Mouse (Mus musculus): ENCODE measurements around the gene Lrrc7. TPM values are rescaled to one million over a fixed set of nuclear protein-coding genes. Genes with fewer than 3 reads are reported as not detected.
A peak's percentile ranks its signal among the peaks of the same experiment; 100 is the strongest.

Gene Lrrc7
- polyA plus RNA-seq, 1 experiment from 2014 or later = 0.10 TPM

DNA sequence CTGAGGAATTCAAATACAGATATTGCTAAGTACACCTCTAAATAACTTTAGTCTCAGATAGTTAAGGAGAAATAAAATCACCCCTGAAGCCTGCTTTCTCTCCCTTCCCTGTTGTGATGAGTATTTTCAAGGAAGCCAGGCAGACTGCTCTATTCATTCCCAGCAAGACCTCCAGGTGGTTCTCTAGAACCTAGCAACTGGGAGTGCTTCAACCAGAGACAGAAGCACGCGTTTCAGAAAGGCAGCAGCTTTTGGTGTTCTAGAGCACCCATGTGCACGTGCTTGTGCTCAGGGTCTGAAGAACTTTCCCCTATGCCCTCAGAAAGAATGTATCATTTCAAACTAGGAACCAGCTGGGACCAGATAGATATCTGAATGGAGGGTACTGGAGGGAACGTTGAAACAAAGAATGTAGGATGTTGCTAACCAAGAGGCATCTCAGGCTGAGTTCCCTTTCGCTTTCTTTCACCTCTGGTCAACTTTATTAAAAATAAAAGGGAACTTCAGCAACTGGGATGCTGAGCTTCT lies 2.8 kb downstream of the Lrrc7 start:
- H3K27me3 ChIP-seq (replicated peaks; ENCODE audit: control insufficient read depth, insufficient read depth, low read length) = peaks cover 26% of the 10 kb centered on the region
- H3K9ac ChIP-seq (ENCODE audit: low read depth, low read length) = no peak overlapping the region
- TF ChIP-seq CTCF (IDR thresholded peaks at IDR 0.05; ENCODE audit: low read depth) = no peak
- H3K9me3 ChIP-seq (ENCODE audit: control insufficient read depth) = no peaks in the 10 kb centered on the region
- no peak for ATAC-seq
- WGBS = 41% methylated on average over 5 of the region's 5 CpGs
- 0 out of 2 replicates have a peak overlapping the region, but pooled peaks have one; percentile 90 for H3K4me2 ChIP-seq (replicated peaks; ENCODE audit: low read depth)
- no peaks in the 10 kb centered on the region; the same call in 1 of the 2 replicates for H3K4me1 ChIP-seq (replicated peaks; ENCODE audit: control insufficient read depth, insufficient read depth, low read length)
- peak overlapping the region; percentile 13; the same call in 1 of the 2 replicates for H3K4me3 ChIP-seq (ENCODE audit: low read depth, low read length)
- H3K27ac ChIP-seq (ENCODE audit: low read depth, low read length) = no peak overlapping the region
- no peaks in the 10 kb centered on the region for H3K36me3 ChIP-seq (ENCODE audit: control insufficient read depth, insufficient read depth)

DNA sequence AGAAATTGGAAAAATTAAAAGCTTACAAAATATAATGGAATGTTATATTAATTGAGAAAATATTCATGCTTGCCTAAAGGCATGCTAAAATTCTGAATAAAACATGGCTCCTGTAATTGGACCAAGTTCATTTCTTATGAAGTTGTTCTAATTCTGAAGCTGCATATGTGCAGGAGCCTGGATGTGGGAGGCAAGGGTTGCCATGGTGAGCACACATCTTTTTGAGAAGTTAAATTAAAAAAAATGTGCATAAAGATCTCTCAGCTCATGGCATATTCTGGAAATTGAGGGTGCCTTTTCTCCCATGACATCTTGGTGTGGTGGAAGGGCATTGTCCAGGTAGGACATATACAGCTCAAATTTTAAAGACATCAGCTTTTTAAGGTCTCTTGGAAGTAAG lies 3.4 kb downstream of the Lrrc7 start:
- H3K9ac ChIP-seq (ENCODE audit: low read depth, low read length) = no peak overlapping the region
- peaks cover 26% of the 10 kb centered on the region for H3K27me3 ChIP-seq (replicated peaks; ENCODE audit: control insufficient read depth, insufficient read depth, low read length)
- H3K36me3 ChIP-seq (ENCODE audit: control insufficient read depth, insufficient read depth) = no peaks in the 10 kb centered on the region
- no peaks in the 10 kb centered on the region for H3K9me3 ChIP-seq (ENCODE audit: control insufficient read depth)
- no peak for ATAC-seq
- H3K4me2 ChIP-seq (replicated peaks; ENCODE audit: low read depth) = no peak overlapping the region
- H3K4me3 ChIP-seq (ENCODE audit: low read depth, low read length) = no peak overlapping the region
- H3K4me1 ChIP-seq (replicated peaks; ENCODE audit: control insufficient read depth, insufficient read depth, low read length) = no peaks in the 10 kb centered on the region; the same call in 1 of the 2 replicates
- H3K27ac ChIP-seq (ENCODE audit: low read depth, low read length) = no peak overlapping the region
- TF ChIP-seq CTCF (IDR thresholded peaks at IDR 0.05; ENCODE audit: low read depth) = no peak

DNA sequence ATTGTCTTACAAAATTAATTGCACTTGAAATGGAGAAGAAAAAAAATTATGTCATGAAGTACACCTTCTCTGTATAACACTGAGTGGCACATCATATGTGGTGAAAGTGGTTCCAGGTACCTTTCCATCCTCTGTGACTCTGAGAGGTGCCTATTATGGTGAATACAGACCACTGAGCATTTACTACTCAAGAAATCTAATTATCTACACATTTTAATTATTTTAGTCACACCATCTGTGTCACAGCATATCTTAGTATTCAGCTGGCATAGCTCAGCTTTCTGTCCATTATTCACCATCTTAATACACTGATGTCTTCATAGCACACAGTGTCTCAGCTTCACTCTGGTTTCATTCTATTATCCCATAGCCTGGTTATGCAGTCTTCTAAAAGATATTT lies 7.7 kb downstream of the Lrrc7 start:
- ATAC-seq = no peak
- Histone ChIP-seq H3K4me3 (ENCODE audit: low read depth, low read length) (no peak overlapping the region), H3K36me3 (ENCODE audit: control insufficient read depth, insufficient read depth) (no peaks in the 10 kb centered on the region), H3K9me3 (ENCODE audit: control insufficient read depth) (no peaks in the 10 kb centered on the region), H3K27ac (ENCODE audit: low read depth, low read length) (no peak overlapping the region), H3K4me1 (replicated peaks; ENCODE audit: control insufficient read depth, insufficient read depth, low read length) (no peaks in the 10 kb centered on the region), H3K27me3 (replicated peaks; ENCODE audit: control insufficient read depth, insufficient read depth, low read length) (no peaks in the 10 kb centered on the region), H3K9ac (ENCODE audit: low read depth, low read length) (no peak overlapping the region), H3K4me2 (replicated peaks; ENCODE audit: low read depth) (no peak overlapping the region)
- no peak for TF ChIP-seq CTCF (IDR thresholded peaks at IDR 0.05; ENCODE audit: low read depth)

DNA sequence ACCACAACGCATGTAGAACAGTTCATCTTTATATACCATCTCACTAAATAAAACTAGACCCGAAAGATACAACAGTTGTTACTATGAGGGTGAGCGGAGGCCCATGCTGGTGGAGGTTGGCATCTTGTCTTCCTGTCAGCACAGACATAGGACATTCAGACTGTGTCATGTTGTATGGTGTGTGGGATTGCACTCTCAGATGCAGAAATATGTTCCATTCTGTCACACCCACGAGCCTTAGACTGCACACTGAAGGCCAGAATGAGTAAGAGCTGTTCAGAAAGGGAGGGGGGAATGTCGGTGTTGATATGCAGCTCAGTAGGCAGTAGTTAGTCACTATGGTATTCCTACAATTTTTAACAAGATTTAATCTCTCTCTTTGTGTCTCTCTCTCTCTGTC lies 9.9 kb downstream of the Lrrc7 start:
- no peak overlapping the region for H3K4me2 ChIP-seq (replicated peaks; ENCODE audit: low read depth)
- H3K4me1 ChIP-seq (replicated peaks; ENCODE audit: control insufficient read depth, insufficient read depth, low read length) = no peaks in the 10 kb centered on the region
- H3K27me3 ChIP-seq (replicated peaks; ENCODE audit: control insufficient read depth, insufficient read depth, low read length) = no peaks in the 10 kb centered on the region
- 78% methylated on average over 5 of the region's 5 CpGs for WGBS
- no peak overlapping the region for H3K27ac ChIP-seq (ENCODE audit: low read depth, low read length)
- no peaks in the 10 kb centered on the region for H3K9me3 ChIP-seq (ENCODE audit: control insufficient read depth)
- H3K4me3 ChIP-seq (ENCODE audit: low read depth, low read length) = no peak overlapping the region
- ATAC-seq = no peak
- H3K9ac ChIP-seq (ENCODE audit: low read depth, low read length) = no peak overlapping the region
- no peaks in the 10 kb centered on the region for H3K36me3 ChIP-seq (ENCODE audit: control insufficient read depth, insufficient read depth)
- no peak for TF ChIP-seq CTCF (IDR thresholded peaks at IDR 0.05; ENCODE audit: low read depth)

DNA sequence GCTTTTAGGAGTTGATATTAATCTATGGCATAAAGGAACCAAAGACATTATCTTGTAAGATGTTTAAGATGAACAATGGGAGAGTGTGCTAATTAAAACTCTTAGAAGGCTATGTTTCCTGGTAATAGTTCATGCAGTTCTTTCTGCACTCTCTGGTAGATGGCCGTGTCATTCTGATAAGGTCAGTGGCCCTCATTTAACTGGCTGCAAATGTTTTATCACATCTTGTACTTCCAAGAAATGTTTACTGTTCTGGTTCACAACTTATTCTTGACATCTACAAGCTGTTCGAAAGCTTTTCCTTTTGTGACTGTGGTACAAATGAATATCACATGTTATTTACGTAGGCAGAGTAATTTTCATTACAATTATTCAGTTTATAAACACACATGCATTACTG lies 18.5 kb downstream of the Lrrc7 start:
- Histone ChIP-seq H3K4me1 (replicated peaks; ENCODE audit: control insufficient read depth, insufficient read depth, low read length) (no peaks in the 10 kb centered on the region), H3K9ac (ENCODE audit: low read depth, low read length) (no peak overlapping the region), H3K27ac (ENCODE audit: low read depth, low read length) (no peak overlapping the region), H3K4me2 (replicated peaks; ENCODE audit: low read depth) (no peak overlapping the region), H3K27me3 (replicated peaks; ENCODE audit: control insufficient read depth, insufficient read depth, low read length) (no peaks in the 10 kb centered on the region), H3K36me3 (ENCODE audit: control insufficient read depth, insufficient read depth) (no peaks in the 10 kb centered on the region), H3K4me3 (ENCODE audit: low read depth, low read length) (no peak overlapping the region), H3K9me3 (ENCODE audit: control insufficient read depth) (no peaks in the 10 kb centered on the region)
- no peak for ATAC-seq
- TF ChIP-seq CTCF (IDR thresholded peaks at IDR 0.05; ENCODE audit: low read depth) = no peak
- WGBS = 46% methylated on average over 3 of the region's 3 CpGs

DNA sequence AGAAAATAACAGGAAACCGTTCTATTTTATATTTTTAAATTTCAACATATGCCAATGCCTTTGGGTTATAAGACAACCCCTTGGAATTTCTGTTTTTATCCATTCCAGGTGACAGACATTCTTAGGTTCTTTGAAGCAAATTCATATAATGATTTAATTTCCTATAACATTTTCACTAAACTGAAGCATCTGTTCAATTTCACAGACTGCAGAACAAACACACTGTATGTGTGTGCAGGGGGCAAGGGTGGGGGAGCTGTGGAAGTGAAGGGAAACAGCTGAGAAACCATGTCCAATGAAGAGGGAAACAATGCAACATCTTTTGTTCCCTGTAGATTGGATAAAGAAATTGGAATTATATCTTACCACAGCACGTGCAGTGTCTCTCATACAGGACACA lies 29.2 kb downstream of the Lrrc7 start:
- H3K9ac ChIP-seq (ENCODE audit: low read depth, low read length) = no peak overlapping the region
- 72% methylated on average over 2 of the region's 2 CpGs for WGBS
- H3K9me3 ChIP-seq (ENCODE audit: control insufficient read depth) = no peaks in the 10 kb centered on the region
- no peaks in the 10 kb centered on the region for H3K36me3 ChIP-seq (ENCODE audit: control insufficient read depth, insufficient read depth)
- no peak overlapping the region for H3K27ac ChIP-seq (ENCODE audit: low read depth, low read length)
- H3K27me3 ChIP-seq (replicated peaks; ENCODE audit: control insufficient read depth, insufficient read depth, low read length) = no peaks in the 10 kb centered on the region
- no peak overlapping the region for H3K4me3 ChIP-seq (ENCODE audit: low read depth, low read length)
- no peaks in the 10 kb centered on the region for H3K4me1 ChIP-seq (replicated peaks; ENCODE audit: control insufficient read depth, insufficient read depth, low read length)
- ATAC-seq = no peak
- no peak for TF ChIP-seq CTCF (IDR thresholded peaks at IDR 0.05; ENCODE audit: low read depth)
- H3K4me2 ChIP-seq (replicated peaks; ENCODE audit: low read depth) = no peak overlapping the region

DNA sequence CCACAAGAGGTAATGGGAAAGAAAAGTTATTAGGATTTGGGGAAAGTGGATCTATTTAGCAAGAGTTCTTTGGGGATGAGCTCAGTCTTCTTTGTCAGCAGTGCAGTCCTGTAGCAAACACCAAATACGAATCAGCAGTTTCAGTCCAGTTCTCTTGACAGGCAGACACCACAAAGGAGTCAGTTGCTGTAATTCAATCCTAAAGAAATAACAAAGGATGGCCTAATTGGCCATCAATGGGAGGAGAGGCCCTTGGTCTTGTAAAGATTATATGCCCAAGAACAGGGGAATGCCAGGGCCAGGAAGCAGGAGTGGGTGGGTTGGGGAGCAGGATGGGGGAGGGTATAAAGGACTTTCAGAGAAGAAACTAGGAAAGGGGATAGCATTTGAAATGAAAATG lies 33.5 kb downstream of the Lrrc7 start:
- Histone ChIP-seq H3K4me1 (replicated peaks; ENCODE audit: control insufficient read depth, insufficient read depth, low read length) (no peaks in the 10 kb centered on the region), H3K4me3 (ENCODE audit: low read depth, low read length) (no peak overlapping the region), H3K9me3 (ENCODE audit: control insufficient read depth) (no peaks in the 10 kb centered on the region), H3K9ac (ENCODE audit: low read depth, low read length) (no peak overlapping the region), H3K36me3 (ENCODE audit: control insufficient read depth, insufficient read depth) (no peaks in the 10 kb centered on the region), H3K27ac (ENCODE audit: low read depth, low read length) (no peak overlapping the region), H3K27me3 (replicated peaks; ENCODE audit: control insufficient read depth, insufficient read depth, low read length) (no peaks in the 10 kb centered on the region), H3K4me2 (replicated peaks; ENCODE audit: low read depth) (no peak overlapping the region)
- 59% methylated on average over 1 of the region's 1 CpGs for WGBS
- ATAC-seq = no peak
- no peak for TF ChIP-seq CTCF (IDR thresholded peaks at IDR 0.05; ENCODE audit: low read depth)

Data from intestine, postnatal 0 days (tissue).